Mouse (Mus musculus) layer of hippocampus, adult 9-10 months (tissue): ENCODE measurements at regions not wholly inside any gene's neighbourhood (a gene's known extent, or its start where the extent isn't known, plus 50 kb on each side); places are given as distances from the start of the nearest gene placed in this dataset.
"Not testable (repeated sequence)": the region's sequence is repeated elsewhere in the genome, so short reads cannot be mapped to it uniquely, and the experiment has no call there.

Experiments used
- DNase-seq: peaks from one replicate; pipeline ENCODE4 v3.0.0; 2022; ENCODE audit warnings: low spot score

DNA sequence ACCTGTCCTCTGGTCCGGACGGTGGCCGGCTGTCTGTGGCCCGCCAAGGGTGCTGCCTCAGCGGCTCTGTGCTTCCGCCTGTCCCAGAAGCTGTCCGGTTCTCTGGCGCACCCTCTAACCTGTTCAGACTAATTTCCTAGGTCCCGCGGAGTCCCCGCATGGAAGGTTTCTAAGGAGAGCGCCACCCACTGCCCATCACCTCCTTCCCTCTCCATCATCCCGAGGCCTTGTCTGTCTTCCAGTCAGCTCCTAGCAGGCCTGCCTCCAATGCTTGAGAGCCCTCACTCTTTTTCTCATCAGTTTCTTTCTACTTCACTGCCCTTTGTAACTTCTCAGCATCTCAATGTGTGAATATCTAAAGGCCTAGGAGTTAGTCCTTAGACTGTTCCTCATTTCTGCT, 86.4 kb upstream of the Zfp746 start:
- DNase-seq = not testable (repeated sequence)

DNA sequence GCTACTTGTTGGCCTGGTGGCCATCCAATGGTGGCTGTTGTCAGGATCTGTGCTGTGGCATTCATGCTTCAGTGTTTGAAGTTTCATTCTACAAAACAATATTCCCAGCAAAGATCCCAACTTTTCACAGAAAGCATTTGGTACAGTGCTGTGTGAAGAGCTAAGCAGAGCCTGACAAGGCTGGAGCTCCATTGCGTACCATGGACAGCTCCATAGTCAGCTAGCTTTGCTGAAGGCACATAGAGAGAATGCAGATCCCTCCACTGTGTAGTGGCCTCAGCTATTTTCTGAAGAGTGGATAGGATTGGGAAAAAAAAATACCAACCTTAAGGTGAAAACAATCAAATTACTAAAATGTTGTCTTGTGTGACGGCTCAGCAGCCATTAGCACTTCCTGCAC, 50.5 kb upstream of the Zfp746 start:
- no peak for DNase-seq
